Mouse (Mus musculus) bone marrow, adult 2 months (tissue): ENCODE data around the gene Tmem161b. TPM values are rescaled to one million over a fixed set of nuclear protein-coding genes. Genes with fewer than 3 reads are reported as not detected.
"Not testable (repeated sequence)": the region's sequence is repeated elsewhere in the genome, so short reads cannot be mapped to it uniquely, and the experiment has no call there.

Source experiments
- H3K27ac ChIP-seq: fragments of 200-500 bp; 2 replicates; pipeline ENCODE4 v1.5.1; 2012; ENCODE audit warnings: low read depth, mild to moderate bottlenecking, control low read depth, inconsistent platforms, low read length; ENCODE audit not compliant: control insufficient read depth, poor library complexity, insufficient read depth
- H3K4me1 ChIP-seq: fragments of 200-500 bp; 2 replicates; pipeline ENCODE4 v1.6.1; 2011; ENCODE audit warnings: low read length; ENCODE audit not compliant: control insufficient read depth, insufficient read depth
- H3K4me3 ChIP-seq: fragments of 200-500 bp; replicated peaks from 2 replicates; pipeline ENCODE3; 2011; ENCODE audit warnings: mild to moderate bottlenecking, low read depth, low read length, control low read depth; ENCODE audit not compliant: control insufficient read depth
- CTCF ChIP-seq: fragments of 200-500 bp; IDR thresholded peaks from 2 replicates; pipeline ENCODE4 v1.5.1; 2011; ENCODE audit warnings: low read length, control low read depth; ENCODE audit not compliant: control insufficient read depth, insufficient read depth
- POLR2A ChIP-seq: fragments of 200-500 bp; IDR thresholded peaks from 2 replicates; pipeline ENCODE4 v1.6.1; 2011; ENCODE audit warnings: low read depth, mild to moderate bottlenecking, control low read depth, low read length, borderline replicate concordance; ENCODE audit not compliant: control insufficient read depth
- WGBS: fragments of 180-500 bp; shearing (Covaris S2); methylation state at CpG from one replicate; pipeline ENCODE4 v1.1.7; 2018; 5-methylcytosine and 5-hydroxymethylcytosine counted together
- polyA plus RNA-seq: library from polyadenylated mRNA; stranded (reverse); fragments of >200 nt; gene quantifications from 2 replicates; pipeline ENCODE4 v1.2.4, GENCODE M21; 2011; ENCODE audit warnings: low replicate concordance; ENCODE audit not compliant: missing spikeins, insufficient read depth, insufficient read length

Tmem161b gene
- polyA plus RNA-seq, 1 experiment = 10.6 TPM

DNA sequence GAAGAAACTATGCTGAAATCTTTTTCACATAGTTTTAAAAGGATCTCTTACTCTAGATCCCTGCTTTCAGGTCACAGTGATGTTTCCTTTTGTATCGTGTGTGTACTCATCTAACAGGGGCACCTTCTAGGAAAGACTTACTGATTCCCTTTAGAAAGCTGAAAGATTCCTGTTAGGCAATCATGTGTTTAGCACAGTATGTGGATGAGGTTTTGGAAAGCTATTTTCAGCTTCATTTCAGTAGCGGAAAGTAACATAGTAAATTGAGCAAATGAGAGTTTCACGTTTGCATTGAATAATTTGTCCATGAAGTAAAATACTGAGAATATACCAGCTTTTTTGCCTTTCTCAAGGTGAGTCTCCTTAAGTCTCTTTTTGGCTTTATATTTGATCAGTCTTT, 26.0 kb downstream of the Tmem161b start:
- no peak overlapping the region for H3K27ac ChIP-seq
- TF ChIP-seq CTCF (no peak), POLR2A (no peak)
- H3K4me3 ChIP-seq = no peak overlapping the region
- H3K4me1 ChIP-seq = no peaks in the 10 kb centered on the region
- 86% methylated on average over 3 of the region's 3 CpGs for WGBS

DNA sequence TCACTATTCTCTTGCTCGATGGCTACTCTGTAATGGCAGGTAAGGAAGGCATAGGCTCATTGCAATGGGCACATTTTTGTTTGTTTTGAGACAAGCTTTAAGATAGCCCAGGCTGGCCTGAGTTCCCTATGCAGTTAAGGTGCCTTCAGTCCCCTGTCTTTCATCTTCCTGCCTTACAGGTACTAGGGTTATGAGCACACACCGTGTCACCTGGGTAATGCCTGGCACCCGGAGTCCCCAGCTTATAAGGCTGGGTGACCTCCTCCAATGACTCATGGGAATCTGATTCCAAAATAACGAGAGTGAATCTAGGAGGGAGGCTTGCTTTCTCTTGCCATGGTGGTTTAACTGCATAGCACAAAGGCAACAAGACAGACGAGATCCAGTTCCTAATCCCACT, 29.2 kb downstream of the Tmem161b start:
- Histone ChIP-seq H3K27ac (no peak overlapping the region), H3K4me3 (no peak overlapping the region), H3K4me1 (no peaks in the 10 kb centered on the region)
- TF ChIP-seq CTCF = no peak
- WGBS = 78% methylated on average over 5 of the region's 5 CpGs

DNA sequence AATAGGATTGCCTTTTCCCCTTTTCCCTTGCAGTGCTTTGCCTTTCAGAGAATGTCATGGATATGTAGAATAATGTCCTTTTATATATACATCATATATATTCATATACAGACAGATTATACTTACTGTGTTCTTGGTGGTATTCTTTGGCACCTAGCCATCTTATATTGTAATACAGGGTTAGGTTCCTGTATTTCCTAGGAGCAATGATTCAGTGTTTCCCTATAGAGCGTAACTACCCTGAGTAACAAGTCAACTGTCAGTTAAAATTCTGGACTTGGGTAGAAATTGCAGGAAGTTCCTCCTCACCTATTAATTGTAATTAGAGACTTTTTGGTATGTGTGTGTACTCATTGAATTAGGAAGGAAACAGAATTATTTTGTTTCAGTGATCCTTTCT, 33.0 kb downstream of the Tmem161b start:
- WGBS = 55% methylated on average over 1 of the region's 1 CpGs
- TF ChIP-seq CTCF (no peak), POLR2A (no peak)

DNA sequence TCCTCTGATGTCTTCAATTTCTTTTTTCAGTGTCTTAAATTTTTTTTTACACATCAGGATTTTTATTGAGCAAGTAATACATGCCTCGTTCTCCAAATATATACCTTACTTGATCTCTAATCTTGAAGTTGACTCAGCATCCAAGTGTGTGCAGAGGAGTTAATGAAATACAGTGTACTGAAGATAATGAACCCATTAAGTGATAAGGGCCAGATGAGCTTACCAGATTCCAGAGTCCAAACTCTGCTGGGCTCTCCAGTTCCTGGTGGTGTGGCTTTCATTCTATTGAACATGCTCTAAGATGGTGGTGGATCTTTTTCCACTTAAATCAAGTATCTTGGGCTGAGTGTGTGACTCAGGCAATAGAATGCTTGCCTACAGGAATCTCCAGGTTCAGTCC, 42.3 kb downstream of the Tmem161b start:
- not testable (repeated sequence) for H3K4me3 ChIP-seq, H3K27ac ChIP-seq, H3K4me1 ChIP-seq
- WGBS = 70% methylated on average over 1 of the region's 1 CpGs

More for the DNA sequence above, 33.0 kb downstream of the Tmem161b start:
- Histone ChIP-seq H3K4me1 (no peaks in the 10 kb centered on the region), H3K27ac (no peak overlapping the region), H3K4me3 (no peak overlapping the region)

DNA sequence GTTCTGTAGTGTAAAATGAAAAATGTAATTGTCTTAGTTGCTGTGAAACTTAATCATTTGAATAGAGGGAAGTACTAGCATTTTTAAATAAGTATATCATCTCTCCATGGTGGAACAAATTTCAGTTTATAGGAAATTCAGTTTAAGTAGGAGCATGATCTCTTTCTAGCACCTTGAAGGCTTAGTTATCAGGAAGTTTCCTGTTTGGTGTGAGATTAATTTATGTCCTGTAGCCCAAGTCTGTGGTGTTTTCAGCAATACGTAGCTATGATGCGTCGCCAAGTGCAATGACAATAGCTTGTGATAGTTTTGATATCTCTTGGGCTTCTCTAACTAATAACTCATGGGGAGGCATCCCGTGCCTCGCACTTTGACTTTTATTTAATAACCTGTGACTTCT, 54.1 kb downstream of the Tmem161b start:
- WGBS = 83% methylated on average over 5 of the region's 5 CpGs

DNA sequence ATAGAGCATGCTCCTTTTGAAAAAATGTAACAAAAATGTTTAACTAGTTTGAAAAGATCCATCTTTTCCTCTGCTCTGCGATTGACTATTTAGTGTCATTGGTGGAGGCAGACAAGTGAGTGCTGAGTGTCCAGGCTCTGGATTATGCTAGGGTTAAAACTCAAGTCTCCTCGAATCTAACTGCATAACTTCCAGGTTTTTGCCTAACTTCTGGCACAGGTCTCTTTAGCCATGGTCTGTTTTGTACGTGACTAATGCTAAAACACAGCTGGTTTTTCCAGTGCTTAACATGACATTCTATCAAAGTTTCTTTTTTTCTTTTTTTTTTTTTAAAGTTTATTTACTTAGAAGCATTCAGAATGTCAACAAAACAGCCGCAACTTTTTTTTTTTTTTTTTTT, 58.3 kb downstream of the Tmem161b start:
- TF ChIP-seq POLR2A (no peak), CTCF (no peak)
- Histone ChIP-seq H3K27ac (no peak overlapping the region), H3K4me3 (no peak overlapping the region), H3K4me1 (no peaks in the 10 kb centered on the region)
- 91% methylated on average over 4 of the region's 4 CpGs for WGBS

More for the DNA sequence above, 54.1 kb downstream of the Tmem161b start:
- no peaks in the 10 kb centered on the region for H3K4me1 ChIP-seq
- no peak for TF ChIP-seq CTCF
- TF ChIP-seq POLR2A = no peak
- H3K4me3 ChIP-seq = no peak overlapping the region
- H3K27ac ChIP-seq = no peak overlapping the region

DNA sequence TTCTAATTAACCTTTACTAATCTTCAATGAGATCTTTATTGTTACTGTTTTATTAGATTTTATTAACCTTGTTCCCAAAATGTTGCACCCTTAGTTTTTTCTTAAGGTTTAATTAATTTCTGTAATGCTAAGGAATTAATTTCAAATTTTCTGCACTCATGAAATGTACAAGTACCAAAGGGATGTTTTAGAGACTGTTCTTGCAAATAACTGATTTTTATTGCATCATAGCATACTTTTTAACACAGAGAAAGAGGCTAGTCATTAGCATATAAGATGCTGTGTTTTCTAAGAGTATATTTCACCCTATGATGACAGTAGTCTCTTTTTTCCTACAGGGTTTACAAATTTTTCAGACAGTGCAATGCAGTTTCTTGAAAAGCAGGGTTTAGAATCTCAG, 60.9 kb downstream of the Tmem161b start:
- H3K4me3 ChIP-seq = no peak overlapping the region
- H3K4me1 ChIP-seq = no peaks in the 10 kb centered on the region
- no peak for TF ChIP-seq POLR2A
- no peak for TF ChIP-seq CTCF
- H3K27ac ChIP-seq = no peak overlapping the region

DNA sequence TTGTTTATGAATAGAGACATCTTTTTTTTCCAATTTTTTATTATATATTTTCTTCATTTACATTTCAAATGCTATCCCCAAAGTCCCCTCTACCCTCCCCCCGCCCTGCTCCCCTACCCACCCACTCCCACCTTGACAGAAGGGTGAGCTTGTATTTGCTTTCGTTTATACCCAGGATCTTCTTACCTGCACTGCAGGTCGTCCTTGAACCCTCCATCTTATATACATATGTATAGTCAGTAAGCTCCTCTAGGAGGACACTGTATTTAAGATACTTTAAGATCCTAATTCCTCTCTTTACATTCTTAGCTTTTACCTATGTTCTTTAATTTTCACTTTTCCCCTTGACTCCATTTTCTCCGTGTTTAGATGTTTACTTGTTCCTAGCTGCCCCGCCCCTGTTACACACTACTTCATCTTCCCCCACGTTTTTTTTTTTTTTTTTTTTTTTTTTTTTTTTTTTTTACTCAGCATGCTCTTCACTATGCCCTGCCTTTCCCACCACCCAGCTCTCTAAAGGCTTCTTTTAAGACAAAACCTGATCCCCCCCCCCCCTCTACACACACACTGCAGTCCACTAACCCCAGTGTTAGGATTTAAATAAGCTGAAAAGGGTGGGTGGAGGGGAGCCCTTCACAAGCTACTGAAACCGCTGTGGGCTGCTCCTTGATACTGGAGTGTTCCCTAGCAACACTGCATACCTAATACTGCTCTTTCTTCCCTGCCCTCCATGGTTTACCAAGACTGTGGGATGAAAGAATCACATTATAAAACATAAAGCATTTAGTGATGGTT, 62.9 kb downstream of the Tmem161b start:
- Histone ChIP-seq H3K27ac (no peak overlapping the region), H3K4me1 (no peaks in the 10 kb centered on the region), H3K4me3 (no peak overlapping the region)
- TF ChIP-seq CTCF (no peak), POLR2A (no peak)
- WGBS = 83% methylated on average over 6 of the region's 7 CpGs

DNA sequence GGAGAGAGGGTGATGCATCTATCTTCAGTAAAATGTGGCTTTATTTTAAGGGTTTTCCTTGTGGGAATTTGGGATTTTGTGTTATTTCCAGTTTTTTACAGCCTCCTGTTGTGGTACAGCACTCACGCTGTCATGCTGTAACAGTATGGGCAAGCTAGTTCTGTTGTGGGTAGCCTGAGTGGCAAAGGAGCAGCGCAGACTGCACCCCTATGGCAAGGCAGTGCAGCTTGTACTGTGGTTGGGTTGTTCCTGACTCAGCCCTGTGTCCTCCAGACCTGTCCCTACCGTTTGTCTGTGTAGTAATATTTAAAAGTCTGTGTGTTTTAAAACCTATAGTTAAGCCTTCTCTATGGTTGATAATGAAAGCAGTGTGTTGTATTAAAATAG, 63.5 kb downstream of the Tmem161b start:
- 87% methylated on average over 3 of the region's 3 CpGs for WGBS
- no peaks in the 10 kb centered on the region for H3K4me1 ChIP-seq

More for the DNA sequence above, 63.5 kb downstream of the Tmem161b start:
- TF ChIP-seq POLR2A (no peak), CTCF (no peak)
- no peak overlapping the region for H3K27ac ChIP-seq
- H3K4me3 ChIP-seq = no peak overlapping the region
